Mouse (Mus musculus) CH12.LX (cell line): ENCODE results near the gene Hoxa7. TPM values are rescaled to one million over a fixed set of nuclear protein-coding genes. Genes with fewer than 3 reads are reported as not detected.

ENCODE experiments used
- DNase-seq: peaks from one replicate; pipeline ENCODE4 v3.0.0-alpha.2; 2013; ENCODE audit errors: extremely low read depth
- H3K27ac ChIP-seq: 2 replicates; pipeline ENCODE4 v1.5.1; 2012; ENCODE audit warnings: low read depth, mild to moderate bottlenecking, control low read depth, moderate library complexity; ENCODE audit not compliant: insufficient read depth
- H3K27me3 ChIP-seq: replicated peaks from 2 replicates; pipeline ENCODE3; 2012; ENCODE audit warnings: inconsistent platforms
- H3K36me3 ChIP-seq, 2 experiments: replicated peaks in 1 of 2; 2 replicates each; pipeline versions ENCODE3 to v1.6.1; 2012; ENCODE audit warnings: inconsistent platforms in 1 of 2, low read length in 1 of 2, mild to moderate bottlenecking in 1 of 2, mixed read lengths in 1 of 2, moderate library complexity in 1 of 2; ENCODE audit not compliant: control insufficient read depth in 1 of 2, insufficient read depth in 1 of 2
- H3K4me1 ChIP-seq, 2 experiments: 2 replicates each; pipeline ENCODE4 v1.6.1; 2012; ENCODE audit warnings: inconsistent platforms in 1 of 2, moderate library complexity in 1 of 2; ENCODE audit not compliant: insufficient read depth in 2 of 2, control insufficient read depth in 1 of 2
- H3K4me2 ChIP-seq: 2 replicates; pipeline ENCODE4 v1.6.1; 2012; ENCODE audit warnings: low read depth, mild to moderate bottlenecking, control low read depth; ENCODE audit not compliant: poor library complexity, insufficient read depth, severe bottlenecking
- H3K4me3 ChIP-seq, 3 experiments: fragments of 150-350 bp in 1 of 3; sonication (generic) in 1 of 3; replicated peaks in 1 of 3; 2 replicates each; pipeline versions ENCODE3 to v1.5.1; 2011 to 2012; ENCODE audit warnings: low read depth in 2 of 3, low read length in 2 of 3, mild to moderate bottlenecking in 2 of 3, moderate library complexity in 2 of 3, control low read depth in 1 of 3, improper control_type of control experiment in 1 of 3, inconsistent platforms in 1 of 3, mixed read lengths in 1 of 3; ENCODE audit not compliant: poor library complexity in 1 of 3
- H3K79me2 ChIP-seq: replicated peaks from 2 replicates; pipeline ENCODE4 v1.6.1; 2012; ENCODE audit warnings: mild to moderate bottlenecking, moderate library complexity; ENCODE audit not compliant: control insufficient read depth, poor library complexity, insufficient read depth, severe bottlenecking; ENCODE audit errors: extremely low read depth
- H3K9ac ChIP-seq: 2 replicates; pipeline ENCODE4 v1.6.1; 2012; ENCODE audit warnings: low read depth, mild to moderate bottlenecking, control low read depth, moderate library complexity; ENCODE audit not compliant: insufficient read depth
- H3K9me3 ChIP-seq: replicated peaks from 2 replicates; pipeline ENCODE3; 2012; ENCODE audit warnings: low read length, inconsistent platforms, mixed read lengths
- CHD1 ChIP-seq: IDR thresholded peaks from 2 replicates; pipeline ENCODE4 v1.6.1; 2012; ENCODE audit warnings: low read depth, low read length, improper control_type of control experiment, inconsistent platforms
- CHD2 ChIP-seq: IDR thresholded peaks from 2 replicates; pipeline ENCODE4 v1.6.1; 2011; ENCODE audit warnings: low read length, improper control_type of control experiment
- E2F4 ChIP-seq: IDR thresholded peaks from 2 replicates; pipeline ENCODE4 v1.6.1; 2011; ENCODE audit warnings: low read depth, low read length, improper control_type of control experiment; ENCODE audit not compliant: insufficient replicate concordance
- GABPA ChIP-seq: IDR thresholded peaks from 2 replicates; pipeline ENCODE4 v1.6.1; 2012; ENCODE audit warnings: low read depth, low read length, improper control_type of control experiment, inconsistent platforms; ENCODE audit not compliant: insufficient replicate concordance
- IRF4 ChIP-seq: IDR thresholded peaks from 2 replicates; pipeline ENCODE4 v1.6.1; 2014; ENCODE audit warnings: low read depth, mild to moderate bottlenecking, inconsistent platforms, low read length, improper control_type of control experiment
- JUN ChIP-seq: IDR thresholded peaks from 2 replicates; pipeline ENCODE4 v1.6.1; 2011; ENCODE audit warnings: low read depth, mild to moderate bottlenecking, low read length, improper control_type of control experiment, moderate library complexity; ENCODE audit not compliant: insufficient read depth
- MAFK ChIP-seq: IDR thresholded peaks from 2 replicates; pipeline ENCODE4 v1.6.1; 2011; ENCODE audit warnings: low read length, improper control_type of control experiment; ENCODE audit not compliant: insufficient replicate concordance
- MYC ChIP-seq: IDR thresholded peaks from 2 replicates; pipeline ENCODE4 v1.6.1; 2011; ENCODE audit warnings: low read depth, mild to moderate bottlenecking, improper control_type of control experiment, low read length
- NELFE ChIP-seq: IDR thresholded peaks from 2 replicates; pipeline ENCODE4 v1.6.1; 2011; ENCODE audit warnings: low read depth, low read length, improper control_type of control experiment
- PAX5 ChIP-seq: IDR thresholded peaks from 2 replicates; pipeline ENCODE4 v1.6.1; 2012; ENCODE audit warnings: low read length, inconsistent platforms, mixed read lengths
- POLR2AphosphoS2 ChIP-seq: IDR thresholded peaks from 2 replicates; pipeline ENCODE4 v1.6.1; 2011; ENCODE audit warnings: low read depth, low read length, improper control_type of control experiment
- UBTF ChIP-seq: IDR thresholded peaks from 2 replicates; pipeline ENCODE4 v1.6.1; 2012; ENCODE audit warnings: low read depth, mild to moderate bottlenecking, inconsistent platforms, low read length, improper control_type of control experiment, moderate library complexity
- USF1 ChIP-seq: IDR thresholded peaks from 2 replicates; pipeline ENCODE4 v1.6.1; 2014; ENCODE audit warnings: low read depth, mild to moderate bottlenecking, inconsistent platforms, low read length, improper control_type of control experiment
- ZNF384 ChIP-seq: IDR thresholded peaks from 2 replicates; pipeline ENCODE4 v1.6.1; 2012; ENCODE audit warnings: low read depth, low read length, improper control_type of control experiment, inconsistent platforms
- dilution Hi-C: fragments of 300-500 bp; cut with MboI; formaldehyde crosslinking; loops from 2 replicates; pipeline ENCODE4 v1.14.3; 2020; ENCODE audit warnings: low sequenced_read_pairs; ENCODE audit not compliant: extremely low pct_unique_long_range_greater_than_20kb, extremely low pct_ligation_motif_present
- in situ Hi-C: fragments of 300-500 bp; cut with MboI; formaldehyde crosslinking; loops from 3 replicates; pipeline ENCODE4 v1.14.3; 2019; ENCODE audit warnings: low sequenced_read_pairs, low pct_ligation_motif_present, low pct_unique_long_range_greater_than_20kb, mixed read lengths
- polyA plus RNA-seq: library from polyadenylated mRNA; unstranded; fragments of >175 nt; gene quantifications from 2 replicates; pipeline ENCODE4 v1.2.1, GENCODE M21; 2012; ENCODE audit warnings: low read depth; ENCODE audit not compliant: insufficient read length
- total RNA-seq, 2 experiments: library from RNA; depleted of rRNA; stranded (reverse); fragments of 300-350 nt in 1 of 2; fragments of >200 nt in 1 of 2; gene quantifications; 2 replicates each; pipeline ENCODE4 v1.2.3; 2012 to 2014

Gene Hoxa7
- total and polyA plus RNA-seq, 3 experiments: 1.0 to 1.4 (median 1.1) TPM

GRCm38 (mm10) chr6:52266666-52266985 lies 45.0 kb upstream of the Hoxa7 start:
- Histone ChIP-seq H3K79me2 (no peaks in the 10 kb centered on the region), H3K36me3 (no peaks in the 10 kb centered on the region), H3K9me3 (no peaks in the 10 kb centered on the region), H3K4me2 (no peak overlapping the region), H3K4me1 (peaks cover 0 to 7% of the 10 kb centered on the region in 2 experiments; a peak in 2 of 4 replicates), H3K27ac (no peak overlapping the region), H3K27me3 (peaks cover 17% of the 10 kb centered on the region), H3K4me3 (no peak overlapping the region), H3K9ac (no peak overlapping the region)
- TF ChIP-seq CHD1: no peak
- TF ChIP-seq IRF4: no peak
- no peak for TF ChIP-seq PAX5
- no peak for TF ChIP-seq E2F4
- in situ Hi-C loops: loop anchor here (10.0 to 25.0 kb wide), 2 partner anchors 568 to 646 kb away; no protein-coding TSS in a partner anchor
- dilution Hi-C loops: no loop called here
- no peak for DNase-seq

GRCm38 (mm10) chr6:52265913-52266665 lies 44.4 kb upstream of the Hoxa7 start:
- H3K4me1 ChIP-seq: peaks cover 0 to 7% of the 10 kb centered on the region in 2 experiments; a peak in 2 of 4 replicates
- H3K36me3 ChIP-seq: no peaks in the 10 kb centered on the region
- no peak overlapping the region for H3K27ac ChIP-seq
- dilution Hi-C loops: no loop called here
- H3K79me2 ChIP-seq: no peaks in the 10 kb centered on the region
- TF ChIP-seq UBTF (no peak), USF1 (no peak), MYC (no peak), JUN (no peak), CHD2 (no peak), NELFE (no peak), ZNF384 (no peak), GABPA (no peak), IRF4 (no peak), POLR2AphosphoS2 (no peak), MAFK (no peak)
- no peak overlapping the region for H3K9ac ChIP-seq
- H3K27me3 ChIP-seq: peaks cover 20% of the 10 kb centered on the region
- DNase-seq: no peak
- no peak overlapping the region for H3K4me2 ChIP-seq
- in situ Hi-C loops: loop anchor here (10.0 to 25.0 kb wide), 2 partner anchors 569 to 646 kb away; no protein-coding TSS in a partner anchor
- no peak overlapping the region for H3K4me3 ChIP-seq
- H3K9me3 ChIP-seq: no peaks in the 10 kb centered on the region
